Mouse (Mus musculus) heart, postnatal 36 days (tissue): ENCODE measurements around the gene Syngr1. TPM values are rescaled to one million over a fixed set of nuclear protein-coding genes. Genes with fewer than 3 reads are reported as not detected.

Experiments used
- DNase-seq, 2 experiments: peaks; one replicate each; pipeline ENCODE4 v3.0.0; 2021 to 2022
- intact Hi-C: fragments of 180-260 bp; cut with DNase I; formaldehyde crosslinking; loops from one replicate; pipeline ENCODE4 v1.15.1; 2025
- total RNA-seq, 2 experiments: library from RNA; stranded (reverse); gene quantifications; 2 replicates each; pipeline ENCODE4 v1.2.3; 2021

Gene Syngr1
- total RNA-seq, 2 experiments from 2014 or later, result 81.8 to 90.5 TPM

GRCm38 (mm10) chr15:80069171-80069570, 22.0 kb upstream of the Syngr1 start:
- DNase-seq, result no peak
- intact Hi-C loops, result loop anchor here (2.0 kb wide), 1 partner anchor 16 kb away; no protein-coding TSS in a partner anchor

- intact Hi-C loops, result no loop called here
- DNase-seq, result no peak
Observed at GRCm38 (mm10) chr15:80070095-80070644, 21.0 kb upstream of the Syngr1 start.

GRCm38 (mm10) chr15:80071951-80072437, 19.1 kb upstream of the Syngr1 start:
- intact Hi-C loops, result no loop called here
- DNase-seq, result peak; percentile 54 to 56

DNA sequence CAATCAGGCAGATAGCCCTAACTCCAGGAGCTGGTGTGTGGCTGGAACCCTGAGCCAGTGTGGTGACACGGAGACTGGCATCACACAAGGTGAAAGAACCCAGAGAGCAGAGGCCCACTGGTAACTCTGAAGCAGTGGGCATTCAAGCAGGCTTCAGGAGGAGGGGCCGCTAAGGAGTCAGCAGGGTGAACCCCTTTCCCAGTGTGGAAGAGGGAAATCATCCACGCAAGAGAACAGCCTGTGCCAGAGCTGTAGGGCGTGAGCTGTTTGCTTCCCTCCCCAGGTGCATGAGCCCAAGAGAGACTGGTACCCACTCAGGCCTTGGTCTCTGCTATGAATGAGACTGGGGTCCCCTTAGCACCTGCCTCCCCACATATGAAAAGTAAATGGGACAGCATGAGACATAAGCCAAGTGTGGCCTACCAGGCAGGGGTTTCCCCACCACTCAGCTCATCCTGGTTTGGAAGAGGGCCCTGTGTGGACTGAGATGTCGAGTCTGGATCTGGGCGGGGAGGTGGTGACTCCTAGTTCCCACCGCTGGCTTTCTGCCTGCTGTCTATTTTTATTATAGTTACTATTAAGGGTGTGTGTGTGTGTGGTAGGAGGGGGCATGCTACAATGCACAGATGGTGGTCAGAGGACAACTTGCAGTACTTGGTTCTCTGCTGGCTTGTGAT, 18.4 kb upstream of the Syngr1 start:
- DNase-seq, result no peak
- intact Hi-C loops, result no loop called here

DNA sequence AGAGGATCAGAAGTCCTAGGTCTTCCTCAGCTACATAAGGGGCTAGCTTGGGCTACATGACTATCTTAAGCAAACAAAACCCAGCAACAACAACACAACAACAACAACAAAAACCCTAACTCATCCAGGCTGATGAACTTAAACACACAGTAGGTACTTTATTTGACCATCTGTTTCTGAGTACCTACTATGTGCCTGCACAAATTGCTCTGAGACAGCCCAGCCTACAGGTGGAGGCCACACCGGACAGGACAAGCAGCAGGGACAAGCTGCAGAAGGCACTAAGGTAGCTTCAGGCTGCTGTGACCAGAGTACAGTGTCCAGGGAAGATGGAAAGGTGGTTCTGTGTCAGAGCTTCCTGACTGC, 17.9 kb upstream of the Syngr1 start:
- intact Hi-C loops, result no loop called here
- no peak for DNase-seq

- intact Hi-C loops, result no loop called here
- DNase-seq, result peak; percentile 65 to 71
Observed at GRCm38 (mm10) chr15:80074663-80075373, 16.3 kb upstream of the Syngr1 start.

- no peak for DNase-seq
- intact Hi-C loops, result no loop called here
Observed at GRCm38 (mm10) chr15:80075374-80075694, 15.8 kb upstream of the Syngr1 start.

- intact Hi-C loops, result loop anchor here (1.0 to 2.0 kb wide), 3 partner anchors 63 to 130 kb away; no protein-coding TSS in a partner anchor
- no peak for DNase-seq
Observed at GRCm38 (mm10) chr15:80075733-80076337, 15.3 kb upstream of the Syngr1 start.

DNA sequence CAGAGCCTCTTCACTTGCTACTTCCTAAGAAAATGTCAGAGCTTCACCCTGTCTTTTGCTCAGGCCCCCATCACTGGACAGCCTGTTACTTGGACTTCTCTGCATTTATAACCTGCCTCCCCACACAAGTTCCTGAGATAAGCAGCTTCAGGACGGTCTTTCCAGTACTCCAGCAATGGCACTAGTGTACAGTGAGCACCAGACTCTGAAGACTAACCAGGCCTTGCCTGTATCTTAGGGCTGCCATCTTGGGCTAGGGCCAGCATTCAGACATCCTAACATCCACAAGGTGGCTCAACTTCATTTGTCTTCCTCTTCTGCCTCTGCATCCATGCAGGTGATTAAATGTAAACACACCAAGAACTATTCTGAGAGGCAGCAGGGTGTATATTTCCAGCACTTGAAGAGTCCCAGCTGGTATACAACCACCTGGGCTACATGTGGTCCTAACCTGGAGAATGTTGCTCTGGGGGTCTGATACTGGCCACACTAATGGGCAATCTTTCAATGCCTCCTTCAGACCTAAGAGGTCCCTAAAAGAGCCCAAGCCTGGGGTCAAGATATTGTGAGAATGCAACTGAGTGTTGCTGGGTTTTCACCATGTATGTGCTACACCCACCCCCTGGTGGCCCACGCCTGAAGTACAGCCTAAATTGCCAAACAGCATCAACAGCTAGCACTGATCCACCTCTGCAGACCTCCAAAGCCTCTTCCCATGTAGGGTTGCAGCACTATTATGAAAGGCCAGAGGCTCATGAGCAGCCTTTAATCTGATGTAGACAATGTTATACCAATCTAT, 14.6 kb upstream of the Syngr1 start:
- DNase-seq, result peak; percentile 72 to 83
- intact Hi-C loops, result loop anchor here (1.0 to 2.0 kb wide), 3 partner anchors 64 to 130 kb away; no protein-coding TSS in a partner anchor

DNA sequence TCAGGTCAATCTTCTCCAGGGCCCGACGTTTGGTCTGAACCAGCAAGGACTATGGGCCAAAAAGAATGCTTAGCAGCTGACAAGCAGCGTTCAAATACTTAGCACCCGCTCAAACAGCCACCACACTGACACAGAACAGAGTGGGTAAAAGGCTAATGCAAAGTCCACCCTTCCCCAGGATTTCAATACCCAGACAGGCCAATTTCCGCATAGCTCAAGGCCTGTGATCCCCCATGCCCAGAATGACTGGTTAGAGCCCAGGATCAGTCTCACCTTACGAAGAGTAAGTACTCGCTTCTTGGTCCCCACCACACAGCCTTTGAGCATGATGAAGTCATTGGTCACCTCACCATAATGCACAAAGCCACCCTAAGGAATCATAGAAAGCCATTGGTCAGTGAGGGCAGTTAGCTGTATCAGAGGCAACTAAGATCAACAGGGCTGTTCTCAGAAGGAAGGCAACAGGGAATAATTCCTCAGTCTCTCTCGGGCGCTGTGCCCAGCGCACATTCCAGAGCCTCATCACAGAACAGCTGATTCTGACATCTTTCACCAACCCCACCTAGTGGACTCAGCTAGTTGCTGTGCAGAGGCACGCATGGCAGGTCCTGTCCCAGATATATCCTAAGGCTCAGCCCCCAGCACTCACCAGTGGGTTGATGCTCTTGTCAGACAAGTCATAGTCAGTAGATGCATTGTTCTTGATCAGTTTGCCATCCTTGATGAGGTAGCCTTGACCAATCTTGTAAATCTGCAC, 12.9 kb upstream of the Syngr1 start:
- no peak for DNase-seq
- intact Hi-C loops, result no loop called here

DNA sequence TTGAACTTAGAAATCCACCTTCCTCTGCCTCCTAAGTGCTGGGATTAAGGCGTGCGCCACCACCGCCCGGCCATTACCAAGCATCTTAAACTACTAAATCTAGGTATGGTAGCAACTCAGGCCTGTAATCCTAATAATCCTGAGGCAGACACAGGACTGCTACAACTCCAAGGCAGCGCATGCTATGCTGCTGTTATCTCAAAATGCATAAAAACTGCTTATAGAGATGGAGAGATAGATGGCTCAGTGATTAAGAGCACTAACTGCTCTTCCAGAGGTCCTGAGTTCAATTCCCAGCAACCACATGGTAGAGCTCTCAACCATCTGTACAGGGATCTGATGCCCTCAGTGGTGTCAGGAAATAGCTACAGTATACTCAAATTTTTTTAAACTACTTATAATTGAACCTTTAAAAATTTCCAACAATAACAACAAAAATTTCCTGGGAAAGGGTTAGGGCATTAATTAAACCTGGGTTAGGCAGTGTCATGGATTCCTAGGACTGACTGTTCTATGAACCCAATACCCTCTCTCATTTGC, 11.9 kb upstream of the Syngr1 start:
- no peak for DNase-seq
- intact Hi-C loops, result no loop called here

DNA sequence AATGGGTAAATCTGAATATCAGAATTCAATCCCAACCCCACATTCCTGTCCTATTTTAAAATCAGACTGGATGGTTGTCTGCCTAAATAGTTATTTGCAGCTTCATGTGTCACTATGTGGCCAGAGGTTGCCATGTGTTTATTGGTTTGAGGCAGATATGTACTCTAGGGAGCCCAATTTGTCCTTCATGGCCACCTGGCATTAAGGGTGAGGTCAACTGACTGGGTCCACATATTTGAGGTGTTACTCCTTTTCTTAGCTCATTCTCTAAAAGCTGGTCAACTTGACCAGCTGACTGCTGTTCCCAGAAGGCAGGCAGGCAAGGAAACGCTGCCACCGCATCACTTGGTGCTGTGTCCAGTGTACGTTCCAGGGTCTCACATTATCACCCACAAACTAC, 11.2 kb upstream of the Syngr1 start:
- DNase-seq, result no peak
- intact Hi-C loops, result loop anchor here (1.0 to 5.0 kb wide), 4 partner anchors 134 to 328 kb away; partner anchors contain the start of genes Apobec3, Cbx6 and Npcd

GRCm38 (mm10) chr15:80080711-80081615, 10.2 kb upstream of the Syngr1 start:
- intact Hi-C loops, result loop anchor here (1.0 to 5.0 kb wide), 4 partner anchors 135 to 329 kb away; partner anchors contain the start of genes Apobec3, Cbx6 and Npcd
- peak in 1 of 2 experiments; percentile 30 for DNase-seq

- intact Hi-C loops, result loop anchor here (5.0 kb wide), 3 partner anchors 190 to 330 kb away; partner anchors contain the start of genes Apobec3, Cbx6 and Npcd
Observed at GRCm38 (mm10) chr15:80081801-80082546, 9.2 kb upstream of the Syngr1 start.

GRCm38 (mm10) chr15:80082661-80083275, 8.4 kb upstream of the Syngr1 start:
- no peak for DNase-seq
- intact Hi-C loops, result loop anchor here (5.0 kb wide), 3 partner anchors 190 to 330 kb away; partner anchors contain the start of genes Apobec3, Cbx6 and Npcd

More at GRCm38 (mm10) chr15:80081801-80082546, 9.2 kb upstream of the Syngr1 start:
- no peak for DNase-seq

DNA sequence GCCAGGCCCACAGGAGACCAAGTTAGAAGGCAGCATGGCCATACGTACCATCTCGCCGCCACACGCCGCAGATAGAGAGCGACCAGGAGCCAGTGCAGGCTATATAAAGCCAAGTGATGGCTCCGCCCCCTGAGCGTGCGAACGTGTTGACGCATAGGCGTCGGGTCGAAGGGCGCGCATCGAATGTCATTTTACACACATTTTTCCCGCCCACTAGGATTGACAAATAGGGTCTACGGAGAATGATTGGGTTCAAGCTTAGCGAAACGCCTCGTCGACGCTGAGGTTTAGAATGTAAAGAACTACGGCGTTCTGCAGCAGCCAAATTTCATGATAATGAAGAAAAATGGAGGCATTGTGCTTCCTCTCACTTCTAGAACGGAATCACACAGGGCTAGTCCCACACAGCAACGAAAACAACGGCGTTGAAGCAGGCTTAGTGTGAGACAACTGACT, 7.8 kb upstream of the Syngr1 start:
- DNase-seq, result peak; percentile 96 to 98
- intact Hi-C loops, result loop anchor here (5.0 kb wide), 3 partner anchors 191 to 331 kb away; partner anchors contain the start of genes Apobec3, Cbx6 and Npcd
